Mouse (Mus musculus): ENCODE results near the gene Smpd1. TPM values are rescaled to one million over a fixed set of nuclear protein-coding genes. Genes with fewer than 3 reads are reported as not detected.

The Smpd1 gene
- polyA plus RNA-seq, 1 experiment from 2014 or later = 104 TPM

GRCm38 (mm10) chr7:105520201-105520600 is 34.0 kb upstream of the Smpd1 start:
- WGBS = 34% methylated on average over 6 of the region's 6 CpGs
- Histone ChIP-seq H3K27me3 (ENCODE audit: control insufficient read depth, insufficient read depth, low read depth, low read length) (no peaks in the 10 kb centered on the region), H3K4me3 (ENCODE audit: low read depth, low read length) (no peak overlapping the region), H3K4me1 (ENCODE audit: control insufficient read depth, insufficient read depth, low read length) (no peaks in the 10 kb centered on the region), H3K36me3 (ENCODE audit: control insufficient read depth, insufficient read depth, low read length) (no peaks in the 10 kb centered on the region), H3K9me3 (replicated peaks; ENCODE audit: control insufficient read depth, low read length, poor library complexity, severe bottlenecking) (no peaks in the 10 kb centered on the region), H3K27ac (ENCODE audit: low read length) (no peak overlapping the region), H3K4me2 (ENCODE audit: low read length) (no peak overlapping the region), H3K9ac (ENCODE audit: low read depth, low read length) (no peak overlapping the region)
- ATAC-seq = no peak

- Histone ChIP-seq H3K9me3 (replicated peaks; ENCODE audit: control insufficient read depth, low read length, poor library complexity, severe bottlenecking) (no peaks in the 10 kb centered on the region), H3K4me2 (ENCODE audit: low read length) (no peak overlapping the region), H3K4me3 (ENCODE audit: low read depth, low read length) (no peak overlapping the region), H3K4me1 (ENCODE audit: control insufficient read depth, insufficient read depth, low read length) (no peaks in the 10 kb centered on the region), H3K27me3 (ENCODE audit: control insufficient read depth, insufficient read depth, low read depth, low read length) (no peaks in the 10 kb centered on the region), H3K9ac (ENCODE audit: low read depth, low read length) (no peak overlapping the region), H3K27ac (ENCODE audit: low read length) (no peak overlapping the region), H3K36me3 (ENCODE audit: control insufficient read depth, insufficient read depth, low read length) (no peaks in the 10 kb centered on the region)
- 83% methylated on average over 2 of the region's 2 CpGs for WGBS
- no peak for ATAC-seq
Measured at GRCm38 (mm10) chr7:105524222-105524621, 29.9 kb upstream of the Smpd1 start.

- ATAC-seq = peak; percentile 86
- no peak overlapping the region for H3K9ac ChIP-seq (ENCODE audit: low read depth, low read length)
Measured at GRCm38 (mm10) chr7:105527306-105527937, 26.7 kb upstream of the Smpd1 start.

GRCm38 (mm10) chr7:105528094-105528493 is 26.1 kb upstream of the Smpd1 start:
- H3K27ac ChIP-seq (ENCODE audit: low read length) = no peak overlapping the region
- 74% methylated on average over 4 of the region's 4 CpGs for WGBS
- H3K9ac ChIP-seq (ENCODE audit: low read depth, low read length) = no peak overlapping the region
- no peaks in the 10 kb centered on the region for H3K27me3 ChIP-seq (ENCODE audit: control insufficient read depth, insufficient read depth, low read depth, low read length)
- no peaks in the 10 kb centered on the region for H3K36me3 ChIP-seq (ENCODE audit: control insufficient read depth, insufficient read depth, low read length)
- H3K4me3 ChIP-seq (ENCODE audit: low read depth, low read length) = no peak overlapping the region
- no peak overlapping the region for H3K4me2 ChIP-seq (ENCODE audit: low read length)
- H3K9me3 ChIP-seq (replicated peaks; ENCODE audit: control insufficient read depth, low read length, poor library complexity, severe bottlenecking) = no peaks in the 10 kb centered on the region
- 0 out of 2 replicates have a peak, but pooled peaks have one; percentile 22 for ATAC-seq
- no peaks in the 10 kb centered on the region for H3K4me1 ChIP-seq (ENCODE audit: control insufficient read depth, insufficient read depth, low read length)

More at GRCm38 (mm10) chr7:105527306-105527937, 26.7 kb upstream of the Smpd1 start:
- no peak overlapping the region for H3K4me3 ChIP-seq (ENCODE audit: low read depth, low read length)
- H3K9me3 ChIP-seq (replicated peaks; ENCODE audit: control insufficient read depth, low read length, poor library complexity, severe bottlenecking) = no peaks in the 10 kb centered on the region
- no peaks in the 10 kb centered on the region for H3K36me3 ChIP-seq (ENCODE audit: control insufficient read depth, insufficient read depth, low read length)
- WGBS = 48% methylated on average over 1 of the region's 1 CpGs
- no peaks in the 10 kb centered on the region for H3K4me1 ChIP-seq (ENCODE audit: control insufficient read depth, insufficient read depth, low read length)
- no peak overlapping the region for H3K4me2 ChIP-seq (ENCODE audit: low read length)
- H3K27ac ChIP-seq (ENCODE audit: low read length) = no peak overlapping the region
- H3K27me3 ChIP-seq (ENCODE audit: control insufficient read depth, insufficient read depth, low read depth, low read length) = no peaks in the 10 kb centered on the region

- Histone ChIP-seq H3K4me1 (ENCODE audit: control insufficient read depth, insufficient read depth, low read length) (no peaks in the 10 kb centered on the region), H3K27ac (ENCODE audit: low read length) (no peak overlapping the region)
Measured at GRCm38 (mm10) chr7:105534162-105534561, 20.0 kb upstream of the Smpd1 start.

GRCm38 (mm10) chr7:105545986-105546385 is 8.2 kb upstream of the Smpd1 start:
- H3K4me1 ChIP-seq (ENCODE audit: control insufficient read depth, insufficient read depth, low read length) = no peaks in the 10 kb centered on the region
- no peaks in the 10 kb centered on the region for H3K9me3 ChIP-seq (replicated peaks; ENCODE audit: control insufficient read depth, low read length, poor library complexity, severe bottlenecking)
- no peak for ATAC-seq
- no peak overlapping the region for H3K4me2 ChIP-seq (ENCODE audit: low read length)
- 75% methylated on average over 8 of the region's 8 CpGs for WGBS
- H3K9ac ChIP-seq (ENCODE audit: low read depth, low read length) = no peak overlapping the region
- H3K27me3 ChIP-seq (ENCODE audit: control insufficient read depth, insufficient read depth, low read depth, low read length) = no peaks in the 10 kb centered on the region
- no peaks in the 10 kb centered on the region for H3K36me3 ChIP-seq (ENCODE audit: control insufficient read depth, insufficient read depth, low read length)
- no peak overlapping the region for H3K27ac ChIP-seq (ENCODE audit: low read length)
- no peak overlapping the region for H3K4me3 ChIP-seq (ENCODE audit: low read depth, low read length)

More at GRCm38 (mm10) chr7:105534162-105534561, 20.0 kb upstream of the Smpd1 start:
- no peak for ATAC-seq
- H3K36me3 ChIP-seq (ENCODE audit: control insufficient read depth, insufficient read depth, low read length) = no peaks in the 10 kb centered on the region
- H3K27me3 ChIP-seq (ENCODE audit: control insufficient read depth, insufficient read depth, low read depth, low read length) = no peaks in the 10 kb centered on the region
- H3K4me2 ChIP-seq (ENCODE audit: low read length) = no peak overlapping the region
- H3K9ac ChIP-seq (ENCODE audit: low read depth, low read length) = no peak overlapping the region
- WGBS = 84% methylated on average over 3 of the region's 3 CpGs
- no peaks in the 10 kb centered on the region for H3K9me3 ChIP-seq (replicated peaks; ENCODE audit: control insufficient read depth, low read length, poor library complexity, severe bottlenecking)
- no peak overlapping the region for H3K4me3 ChIP-seq (ENCODE audit: low read depth, low read length)

GRCm38 (mm10) chr7:105547970-105548369 is 6.2 kb upstream of the Smpd1 start:
- Histone ChIP-seq H3K4me1 (ENCODE audit: control insufficient read depth, insufficient read depth, low read length) (no peaks in the 10 kb centered on the region), H3K9ac (ENCODE audit: low read depth, low read length) (no peak overlapping the region), H3K4me2 (ENCODE audit: low read length) (no peak overlapping the region), H3K27ac (ENCODE audit: low read length) (no peak overlapping the region), H3K36me3 (ENCODE audit: control insufficient read depth, insufficient read depth, low read length) (no peaks in the 10 kb centered on the region), H3K4me3 (ENCODE audit: low read depth, low read length) (no peak overlapping the region), H3K27me3 (ENCODE audit: control insufficient read depth, insufficient read depth, low read depth, low read length) (no peaks in the 10 kb centered on the region), H3K9me3 (replicated peaks; ENCODE audit: control insufficient read depth, low read length, poor library complexity, severe bottlenecking) (no peaks in the 10 kb centered on the region)
- 83% methylated on average over 7 of the region's 7 CpGs for WGBS
- no peak for ATAC-seq

GRCm38 (mm10) chr7:105549035-105549434 is 5.1 kb upstream of the Smpd1 start:
- Histone ChIP-seq H3K4me3 (ENCODE audit: low read depth, low read length) (no peak overlapping the region), H3K27ac (ENCODE audit: low read length) (no peak overlapping the region), H3K36me3 (ENCODE audit: control insufficient read depth, insufficient read depth, low read length) (no peaks in the 10 kb centered on the region), H3K9ac (ENCODE audit: low read depth, low read length) (no peak overlapping the region), H3K4me1 (ENCODE audit: control insufficient read depth, insufficient read depth, low read length) (no peaks in the 10 kb centered on the region), H3K9me3 (replicated peaks; ENCODE audit: control insufficient read depth, low read length, poor library complexity, severe bottlenecking) (no peaks in the 10 kb centered on the region), H3K4me2 (ENCODE audit: low read length) (no peak overlapping the region), H3K27me3 (ENCODE audit: control insufficient read depth, insufficient read depth, low read depth, low read length) (no peaks in the 10 kb centered on the region)
- no peak for ATAC-seq
- WGBS = 45% methylated on average over 6 of the region's 6 CpGs

GRCm38 (mm10) chr7:105553456-105554211 is 526 bp upstream of the Smpd1 start:
- Histone ChIP-seq H3K36me3 (ENCODE audit: control insufficient read depth, insufficient read depth, low read length) (peaks cover 10% of the 10 kb centered on the region), H3K4me2 (ENCODE audit: low read length) (peak overlapping the region; percentile 83), H3K4me3 (ENCODE audit: low read depth, low read length) (peak overlapping the region; percentile 80), H3K9ac (ENCODE audit: low read depth, low read length) (peak overlapping the region; percentile 92), H3K9me3 (replicated peaks; ENCODE audit: control insufficient read depth, low read length, poor library complexity, severe bottlenecking) (no peaks in the 10 kb centered on the region), H3K27me3 (ENCODE audit: control insufficient read depth, insufficient read depth, low read depth, low read length) (no peaks in the 10 kb centered on the region), H3K27ac (ENCODE audit: low read length) (peak overlapping the region; percentile 86), H3K4me1 (ENCODE audit: control insufficient read depth, insufficient read depth, low read length) (peaks cover 21% of the 10 kb centered on the region)
- WGBS = 26% methylated on average over 26 of the region's 27 CpGs
- ATAC-seq = peak; percentile 44
